Mouse (Mus musculus) brain, embryonic 14.5 days (tissue): ENCODE measurements around the gene Strada.

Experiments
- CTCF ChIP-seq: fragments of 200-500 bp; IDR thresholded peaks from 2 replicates; pipeline ENCODE4 v1.5.1; 2012; ENCODE audit warnings: inconsistent platforms, mild to moderate bottlenecking, moderate library complexity, borderline replicate concordance; ENCODE audit not compliant: insufficient read depth, insufficient read length; ENCODE audit errors: extremely low read depth
- POLR2A ChIP-seq: fragments of 200-500 bp; IDR thresholded peaks from 2 replicates; pipeline ENCODE4 v1.6.1; 2012; ENCODE audit warnings: mild to moderate bottlenecking, inconsistent platforms, borderline replicate concordance; ENCODE audit not compliant: poor library complexity, insufficient read depth, insufficient read length, severe bottlenecking; ENCODE audit errors: extremely low read depth

DNA sequence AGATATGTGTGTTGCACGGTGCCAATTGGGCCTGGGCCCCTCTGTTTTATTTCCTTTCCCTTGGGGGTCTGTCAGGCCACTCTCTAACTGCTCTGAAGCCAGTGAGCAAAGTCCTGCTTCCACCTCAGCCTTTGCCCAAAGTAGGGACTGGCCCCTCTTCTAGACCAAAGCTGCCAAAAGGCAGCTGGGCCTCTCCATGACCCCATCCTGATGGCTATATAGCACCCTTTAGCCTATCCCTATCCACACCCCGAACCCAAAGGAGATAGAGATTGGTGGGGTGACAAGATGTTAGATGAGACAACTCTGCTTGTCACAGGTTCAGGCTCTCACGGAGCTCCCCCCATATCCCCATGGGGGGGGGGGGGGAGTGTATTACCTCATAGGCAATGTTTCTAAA is 46.2 kb downstream of the Strada start:
- TF ChIP-seq CTCF = no peak
- TF ChIP-seq POLR2A = no peak
